11 mouse cellular contexts compared by ENCODE assay signal in the genomic region with DNA sequence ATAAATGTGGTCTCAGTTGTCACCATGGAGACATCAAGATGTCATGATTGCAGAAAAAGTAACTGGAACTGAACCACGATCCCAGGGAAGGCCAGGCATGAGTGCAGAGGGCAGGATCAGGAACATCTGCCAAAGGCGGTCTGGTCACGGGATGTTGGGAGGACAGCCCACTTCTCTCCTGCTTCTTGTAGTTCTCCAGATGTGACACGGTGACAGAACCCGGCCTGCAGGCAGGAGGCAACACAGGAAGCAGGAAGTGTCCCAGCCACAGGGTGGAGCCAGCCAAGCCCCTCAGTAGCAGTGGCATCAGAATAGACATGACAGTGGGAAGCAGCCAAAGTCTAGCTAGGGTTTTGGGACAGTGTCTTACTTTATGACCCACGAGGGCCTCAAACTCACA. TPM values are rescaled to one million over a fixed set of nuclear protein-coding genes. Genes with fewer than 3 reads are reported as not detected.
DNase-seq lines count a peak whose midpoint lies in the region; ATAC-seq lines count a peak whose summit lies in the region.
"Had no signal": no experiment of that assay in that cellular context is flagged by ENCODE, and none has a peak within 500 bp of the region (broad histone marks: within the 10 kb centered on the region; RNA-seq: fewer than 3 reads in every experiment).

No protein-coding gene starts in this region.

- peaks cover 34% of the 10 kb centered on the region for H3K4me1 ChIP-seq in limb, embryonic 15.5 days
- H3K4me1 ChIP-seq in limb, embryonic 10.5 days = peaks cover 28% of the 10 kb centered on the region
- H3K4me1 ChIP-seq in lung, embryonic 16.5 days (replicated peaks; ENCODE audit: control insufficient read depth, insufficient read depth, low read length) = peaks cover 27% of the 10 kb centered on the region
- H3K4me1 ChIP-seq in forebrain, embryonic 14.5 days (ENCODE audit: control insufficient read depth, insufficient read depth, low read length) = 0 out of 2 replicates have a peak, but pooled peaks cover 3% of the 10 kb centered on the region

- no peak overlapping the region for H3K9ac ChIP-seq in limb, embryonic 15.5 days
- H3K9ac ChIP-seq in lung, embryonic 16.5 days (ENCODE audit: low read length) = no peak overlapping the region
- H3K9ac ChIP-seq in forebrain, embryonic 14.5 days (ENCODE audit: low read length) = no peak overlapping the region
- H3K9ac ChIP-seq: heart, embryonic 13.5 days; neural tube, embryonic 12.5 days had no signal

- no peaks in the 10 kb centered on the region for H3K27me3 ChIP-seq in limb, embryonic 15.5 days
- no peaks in the 10 kb centered on the region for H3K27me3 ChIP-seq in limb, embryonic 10.5 days (ENCODE audit: low read depth, poor library complexity, severe bottlenecking)
- no peaks in the 10 kb centered on the region for H3K27me3 ChIP-seq in lung, embryonic 16.5 days (ENCODE audit: control insufficient read depth, insufficient read depth, low read depth, low read length)
- no peaks in the 10 kb centered on the region for H3K27me3 ChIP-seq in forebrain, embryonic 14.5 days (replicated peaks; ENCODE audit: control insufficient read depth, insufficient read depth, low read length)
- H3K27me3 ChIP-seq: heart, embryonic 13.5 days; neural tube, embryonic 12.5 days; Patski had no signal

- no peak overlapping the region for H3K4me3 ChIP-seq in limb, embryonic 15.5 days
- H3K4me3 ChIP-seq in limb, embryonic 10.5 days = no peak overlapping the region
- no peak overlapping the region for H3K4me3 ChIP-seq in lung, embryonic 16.5 days (ENCODE audit: low read length)
- H3K4me3 ChIP-seq in forebrain, embryonic 14.5 days (ENCODE audit: low read depth, low read length) = no peak overlapping the region
- H3K4me3 ChIP-seq: heart, embryonic 13.5 days; neural tube, embryonic 12.5 days had no signal

- WGBS in limb, embryonic 15.5 days = 49% methylated on average over 6 of the region's 6 CpGs
- 63% methylated on average over 6 of the region's 6 CpGs for WGBS in limb, embryonic 10.5 days
- 41% methylated on average over 6 of the region's 6 CpGs for WGBS in lung, embryonic 16.5 days
- WGBS in forebrain, embryonic 14.5 days = 85% methylated on average over 6 of the region's 6 CpGs

- DNase-seq in limb, embryonic 10.5 days (ENCODE audit: low spot score) = no peak
- peak; percentile 56 to 57 for DNase-seq in heart, postnatal 14 days
- no peak for DNase-seq in right cerebral cortex, postnatal 36 days (ENCODE audit: low spot score in 2 of 2)
- DNase-seq in forebrain, embryonic 14.5 days (ENCODE audit: low spot score) = no peak

- H3K27ac ChIP-seq in limb, embryonic 15.5 days = peak overlapping the region; percentile 8; the same call in 1 of the 2 replicates
- no peak overlapping the region for H3K27ac ChIP-seq in limb, embryonic 10.5 days
- peak overlapping the region; percentile 47; the same call in 1 of the 2 replicates for H3K27ac ChIP-seq in lung, embryonic 16.5 days (ENCODE audit: low read length)
- H3K27ac ChIP-seq in forebrain, embryonic 14.5 days (ENCODE audit: low read depth, low read length) = no peak overlapping the region
- H3K27ac ChIP-seq: neural tube, embryonic 12.5 days had no signal

- H3K36me3 ChIP-seq in limb, embryonic 15.5 days = no peaks in the 10 kb centered on the region; the same call in 1 of the 2 replicates
- peaks cover 19% of the 10 kb centered on the region for H3K36me3 ChIP-seq in limb, embryonic 10.5 days
- no peaks in the 10 kb centered on the region for H3K36me3 ChIP-seq in lung, embryonic 16.5 days (ENCODE audit: control insufficient read depth, insufficient read depth, low read length)
- H3K36me3 ChIP-seq in forebrain, embryonic 14.5 days (ENCODE audit: control insufficient read depth, insufficient read depth, low read length) = no peaks in the 10 kb centered on the region; the same call in 1 of the 2 replicates
- H3K36me3 ChIP-seq: neural tube, embryonic 12.5 days had no signal

- ATAC-seq in limb, embryonic 15.5 days (ENCODE audit: insufficient number of reproducible peaks, low FRiP score, low TSS enrichment, low read depth) = no peak
- ATAC-seq in common myeloid progenitor, adult 5-6 weeks (replicated peaks; ENCODE audit: low read depth, poor library complexity, severe bottlenecking) = peak; percentile 77
- ATAC-seq in lung, embryonic 16.5 days (ENCODE audit: low read depth) = peak; percentile 69
- ATAC-seq in forebrain, embryonic 14.5 days = no peak
- no peak for ATAC-seq in monocyte, adult 5-6 weeks (replicated peaks; ENCODE audit: insufficient number of reproducible peaks, low FRiP score, low TSS enrichment, poor library complexity, severe bottlenecking)
- ATAC-seq: Patski had no signal

- H3K4me2 ChIP-seq in limb, embryonic 15.5 days = no peak overlapping the region
- H3K4me2 ChIP-seq in lung, embryonic 16.5 days (ENCODE audit: low read depth, low read length) = no peak overlapping the region
- no peak overlapping the region for H3K4me2 ChIP-seq in forebrain, embryonic 14.5 days (ENCODE audit: low read length)
- H3K4me2 ChIP-seq: heart, embryonic 13.5 days; neural tube, embryonic 12.5 days had no signal

- intact Hi-C loops in heart, postnatal 14 days (cut with DNase I) = loop anchor here (1.0 to 2.0 kb wide), 2 partner anchors 15 to 32 kb away; no protein-coding TSS in a partner anchor

- H3K9me3 ChIP-seq in limb, embryonic 15.5 days = no peaks in the 10 kb centered on the region
- H3K9me3 ChIP-seq in limb, embryonic 10.5 days (replicated peaks) = no peaks in the 10 kb centered on the region
- H3K9me3 ChIP-seq in lung, embryonic 16.5 days (ENCODE audit: control insufficient read depth, low read length) = no peaks in the 10 kb centered on the region
- H3K9me3 ChIP-seq in forebrain, embryonic 14.5 days (replicated peaks; ENCODE audit: control insufficient read depth, low read length) = no peaks in the 10 kb centered on the region
- H3K9me3 ChIP-seq: heart, embryonic 13.5 days; neural tube, embryonic 12.5 days had no signal

RNA-seq across cellular contexts. Expression of a gene that starts 17.2 kb away (rescaled TPM):
- 11.2 and 13.8 TPM in 2 replicates for polyA plus RNA-seq in limb, embryonic 15.5 days (2015; fragmentation: Nextera tagmentation; extraction: Ambion mirVana)
- 13.8 and 15.2 TPM in 2 replicates for polyA plus RNA-seq in limb, embryonic 10.5 days (2016; fragmentation: Nextera tagmentation; extraction: Ambion mirVana)
- total RNA-seq in common myeloid progenitor, adult 5-6 weeks (2017) = 0.23 TPM in 1 of 2 replicates, not detected in the other
- 10 to 100 TPM; 33.9 to 38.5 TPM for total RNA-seq in heart, postnatal 14 days (2021)
- polyA plus RNA-seq in lung, embryonic 16.5 days (2015; fragmentation: Nextera tagmentation; extraction: Ambion mirVana) = 13.0 and 14.4 TPM in 2 replicates
- polyA plus RNA-seq in forebrain, embryonic 14.5 days (2014; fragmentation: Nextera tagmentation; extraction: Ambion mirVana) = 40.9 and 44.9 TPM in 2 replicates
- 0.19 to 0.21 TPM in 2 of 3 replicates, not detected in the other for total RNA-seq in monocyte, adult 5-6 weeks (2017)

RNA-seq across cellular contexts. Expression of a gene that starts 45.4 kb away (rescaled TPM):
- polyA plus RNA-seq in limb, embryonic 15.5 days (2015; fragmentation: Nextera tagmentation; extraction: Ambion mirVana) = 182 and 193 TPM in 2 replicates
- polyA plus RNA-seq in limb, embryonic 10.5 days (2016; fragmentation: Nextera tagmentation; extraction: Ambion mirVana) = 179 and 189 TPM in 2 replicates
- total RNA-seq in common myeloid progenitor, adult 5-6 weeks (2017) = 86.6 and 91.3 TPM in 2 replicates
- total RNA-seq in heart, postnatal 14 days (2021) = 100 to 1,000 TPM; 215 to 228 TPM
- 211 and 234 TPM in 2 replicates for polyA plus RNA-seq in lung, embryonic 16.5 days (2015; fragmentation: Nextera tagmentation; extraction: Ambion mirVana)
- polyA plus RNA-seq in forebrain, embryonic 14.5 days (2014; fragmentation: Nextera tagmentation; extraction: Ambion mirVana) = 435 and 464 TPM in 2 replicates
- total RNA-seq in monocyte, adult 5-6 weeks (2017) = 141 to 166 TPM (median 161 TPM) in 3 replicates

RNA-seq across cellular contexts. Expression of a gene that starts 56.9 kb away (rescaled TPM):
- 17.3 TPM in 2 replicates for polyA plus RNA-seq in limb, embryonic 15.5 days (2015; fragmentation: Nextera tagmentation; extraction: Ambion mirVana)
- polyA plus RNA-seq in limb, embryonic 10.5 days (2016; fragmentation: Nextera tagmentation; extraction: Ambion mirVana) = 15.3 and 17.9 TPM in 2 replicates
- total RNA-seq in common myeloid progenitor, adult 5-6 weeks (2017) = 6.8 and 8.8 TPM in 2 replicates
- total RNA-seq in heart, postnatal 14 days (2021) = 10 to 100 TPM; 74.4 to 93.8 TPM
- 12.0 and 12.9 TPM in 2 replicates for polyA plus RNA-seq in lung, embryonic 16.5 days (2015; fragmentation: Nextera tagmentation; extraction: Ambion mirVana)
- polyA plus RNA-seq in forebrain, embryonic 14.5 days (2014; fragmentation: Nextera tagmentation; extraction: Ambion mirVana) = 17.5 and 26.3 TPM in 2 replicates
- 3.8 to 7.4 TPM (median 5.3 TPM) in 3 replicates for total RNA-seq in monocyte, adult 5-6 weeks (2017)

Comparison
In these comparisons a context has a peak if more than half of its experiments do, and no peak if none do; other contexts are left out.
1. H3K27ac ChIP-seq: peak in limb, embryonic 15.5 days (single experiment) and lung, embryonic 16.5 days (single experiment); none in limb, embryonic 10.5 days (single experiment) and forebrain, embryonic 14.5 days (single experiment).
2. ATAC-seq: peak in common myeloid progenitor, adult 5-6 weeks (single experiment) and lung, embryonic 16.5 days (single experiment); none in limb, embryonic 15.5 days (single experiment), forebrain, embryonic 14.5 days (single experiment) and monocyte, adult 5-6 weeks (single experiment).
3. DNase-seq: peak in heart, postnatal 14 days (2 of 2); none in limb, embryonic 10.5 days (single experiment), right cerebral cortex, postnatal 36 days (0 of 2) and forebrain, embryonic 14.5 days (single experiment).